ENCODE assay signal across 28 mouse cellular contexts in the genomic region with DNA sequence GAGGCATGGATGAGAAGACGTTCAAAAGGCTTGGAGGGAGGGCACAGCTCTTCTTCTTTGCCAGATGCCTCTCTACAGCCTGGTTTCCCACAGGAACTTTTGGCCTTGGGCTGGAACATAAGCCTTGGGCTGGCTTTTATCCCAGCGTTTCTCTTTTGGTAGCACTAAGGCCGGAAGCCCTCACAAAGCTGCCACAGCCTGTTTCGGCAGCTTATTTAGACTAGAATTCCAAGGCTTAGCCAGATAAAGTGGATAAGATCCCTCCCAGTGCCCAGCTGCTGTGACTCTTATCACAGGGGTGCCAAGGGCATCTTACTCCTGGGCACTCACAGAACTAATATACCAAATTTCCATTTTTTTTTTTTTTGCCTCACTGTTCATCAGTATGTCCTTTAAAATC.
"Had no signal": no experiment of that assay in that cellular context is flagged by ENCODE, and none has a peak within 500 bp of the region (broad histone marks: within the 10 kb centered on the region; RNA-seq: fewer than 3 reads in every experiment).

No protein-coding gene starts in this region.

- H3K4me1 ChIP-seq: embryonic facial prominence, embryonic 12.5 days; embryonic facial prominence, embryonic 15.5 days had no signal

- H3K4me2 ChIP-seq: embryonic facial prominence, embryonic 12.5 days; embryonic facial prominence, embryonic 13.5 days; embryonic facial prominence, embryonic 15.5 days; forebrain, embryonic 12.5 days; forebrain, embryonic 13.5 days; forebrain, embryonic 15.5 days had no signal

- H3K27me3 ChIP-seq: embryonic facial prominence, embryonic 13.5 days; embryonic facial prominence, embryonic 15.5 days; forebrain, embryonic 12.5 days; forebrain, embryonic 13.5 days; forebrain, embryonic 15.5 days had no signal

- H3K27ac ChIP-seq: embryonic facial prominence, embryonic 10.5 days; embryonic facial prominence, embryonic 12.5 days; embryonic facial prominence, embryonic 13.5 days; embryonic facial prominence, embryonic 15.5 days; forebrain, embryonic 10.5 days; forebrain, embryonic 12.5 days; forebrain, embryonic 13.5 days; forebrain, embryonic 15.5 days; gastrocnemius, adult 2 months had no signal

- DNase-seq: cerebellum, adult 18-20 months; cerebellum, adult 2 months; cerebellum, adult 8-10 months; cerebellum, adult 9-10 months; cerebellum, adult 9-11 months; cerebellum, postnatal 10 days; cerebellum, postnatal 14 days; cerebellum, postnatal 25 days; cerebellum, postnatal 36 days; embryo, embryonic 11 days; forebrain, postnatal 0 days; gastrocnemius, adult 2 months; gastrocnemius, postnatal 10 days; gastrocnemius, postnatal 14 days; gastrocnemius, postnatal 25 days; gastrocnemius, postnatal 36 days; heart, adult 11 months had no signal

- ATAC-seq: forebrain, embryonic 13.5 days; forebrain, embryonic 14.5 days; forebrain, embryonic 15.5 days; forebrain, embryonic 16.5 days; forebrain, postnatal 0 days had no signal

- H3K4me3 ChIP-seq: embryonic facial prominence, embryonic 10.5 days; embryonic facial prominence, embryonic 12.5 days; embryonic facial prominence, embryonic 13.5 days; embryonic facial prominence, embryonic 15.5 days; erythroblast, embryonic 14.5 days; forebrain, embryonic 10.5 days; forebrain, embryonic 12.5 days; forebrain, embryonic 13.5 days; forebrain, embryonic 15.5 days; gastrocnemius, adult 2 months had no signal

- H3K36me3 ChIP-seq: embryonic facial prominence, embryonic 10.5 days; embryonic facial prominence, embryonic 12.5 days; embryonic facial prominence, embryonic 13.5 days; embryonic facial prominence, embryonic 15.5 days; forebrain, embryonic 10.5 days; forebrain, embryonic 12.5 days; forebrain, embryonic 15.5 days had no signal

- H3K9me3 ChIP-seq: embryonic facial prominence, embryonic 10.5 days; embryonic facial prominence, embryonic 12.5 days; embryonic facial prominence, embryonic 13.5 days; embryonic facial prominence, embryonic 15.5 days; forebrain, embryonic 10.5 days; forebrain, embryonic 12.5 days; forebrain, embryonic 13.5 days; forebrain, embryonic 15.5 days had no signal

- H3K9ac ChIP-seq: embryonic facial prominence, embryonic 12.5 days; embryonic facial prominence, embryonic 13.5 days; embryonic facial prominence, embryonic 15.5 days; forebrain, embryonic 12.5 days; forebrain, embryonic 13.5 days; forebrain, embryonic 15.5 days; forebrain, postnatal 0 days had no signal
